Mouse (Mus musculus) adrenal gland, adult 8-10 months (tissue): ENCODE measurements around the gene Ttc7. TPM values are rescaled to one million over a fixed set of nuclear protein-coding genes. Genes with fewer than 3 reads are reported as not detected.

Experiments used
- DNase-seq: peaks from one replicate; pipeline ENCODE4 v3.0.0; 2022
- total RNA-seq, 4 experiments: library from RNA; stranded (reverse); gene quantifications; 2 replicates each; pipeline ENCODE4 v1.2.4; 2022

The Ttc7 gene
- total RNA-seq, 4 experiments from 2014 or later, result 13.5 to 18.6 (median 15.2) TPM

DNA sequence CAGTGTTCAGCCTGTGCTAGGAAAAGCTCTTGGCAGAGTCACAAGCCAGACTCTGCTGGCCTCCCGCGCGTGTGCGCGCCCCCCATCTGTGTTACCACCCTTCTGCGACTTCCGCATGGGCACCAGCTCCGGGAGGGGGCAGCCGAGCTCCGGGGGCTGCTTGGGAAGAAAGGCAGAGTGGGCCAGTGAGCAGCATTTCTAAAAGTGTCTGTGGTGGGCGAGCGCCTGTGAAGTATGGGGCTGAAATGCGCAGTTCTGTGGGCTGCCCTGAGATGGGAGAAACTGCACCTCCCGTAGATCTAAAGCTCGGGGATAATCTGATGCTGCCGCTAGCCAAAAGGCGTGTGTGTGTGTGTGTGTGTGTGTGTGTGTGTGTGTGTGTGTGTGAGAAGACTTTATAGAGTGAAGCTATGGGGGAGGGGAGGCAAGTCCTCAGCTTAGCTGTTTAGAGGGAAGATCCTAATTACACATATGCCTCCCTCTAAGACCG, 86.6 kb downstream of the Ttc7 start:
- DNase-seq, result no peak

- DNase-seq, result no peak
Observed at GRCm38 (mm10) chr17:87372189-87372588, 89.5 kb downstream of the Ttc7 start.

DNA sequence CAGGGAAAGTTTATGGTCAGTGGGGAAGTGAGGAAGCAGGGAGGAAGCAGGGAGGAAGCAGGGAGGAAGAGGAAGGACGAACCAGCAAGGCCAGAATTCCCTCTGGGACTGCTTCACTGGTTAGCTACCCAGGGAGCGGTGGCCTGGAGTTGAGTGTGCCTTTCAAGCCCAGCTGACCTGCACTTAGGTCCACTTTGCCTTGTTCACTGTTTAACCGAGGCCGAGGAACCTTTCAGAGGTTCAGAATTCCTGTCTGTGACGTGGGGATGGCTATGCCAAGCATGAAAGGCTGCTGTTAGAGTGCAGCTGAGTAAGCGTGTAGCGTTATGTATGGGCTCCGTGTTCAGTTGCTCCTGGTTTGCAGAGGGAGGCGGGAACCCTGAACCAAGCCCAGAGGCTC, 90.6 kb downstream of the Ttc7 start:
- DNase-seq, result no peak

GRCm38 (mm10) chr17:87375941-87376511, 93.3 kb downstream of the Ttc7 start:
- DNase-seq, result no peak

DNA sequence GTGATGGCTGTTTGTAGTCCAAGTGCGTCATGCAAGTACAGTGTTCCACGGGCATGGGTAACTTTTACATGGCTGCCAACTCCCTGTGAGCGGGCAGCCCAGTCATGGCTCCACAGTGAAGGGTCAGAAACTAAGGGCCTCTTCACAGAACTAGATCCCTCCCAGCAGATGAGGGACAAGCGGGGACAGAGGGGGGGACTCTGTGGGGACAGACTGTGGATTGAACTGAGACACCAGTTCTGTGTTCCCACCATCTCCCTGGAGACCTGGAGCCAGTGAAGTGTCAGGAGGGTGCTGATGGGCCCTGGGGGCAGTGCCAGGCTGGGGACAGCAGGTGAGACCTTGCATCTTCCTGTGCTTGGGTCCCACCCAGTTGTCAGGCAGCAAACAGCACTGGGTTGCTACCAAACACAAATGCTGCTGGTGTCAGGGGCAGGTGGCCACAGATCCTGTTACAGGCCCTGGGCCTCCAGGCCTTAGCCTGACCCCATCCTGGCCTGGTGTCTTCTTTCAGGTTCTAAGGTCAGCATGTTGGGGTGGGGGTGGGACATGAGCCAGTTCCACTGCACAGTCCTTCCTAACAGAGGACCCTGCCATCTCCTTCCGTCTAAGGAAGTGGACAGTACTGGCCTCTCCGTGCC, 94.3 kb downstream of the Ttc7 start:
- DNase-seq, result no peak

DNA sequence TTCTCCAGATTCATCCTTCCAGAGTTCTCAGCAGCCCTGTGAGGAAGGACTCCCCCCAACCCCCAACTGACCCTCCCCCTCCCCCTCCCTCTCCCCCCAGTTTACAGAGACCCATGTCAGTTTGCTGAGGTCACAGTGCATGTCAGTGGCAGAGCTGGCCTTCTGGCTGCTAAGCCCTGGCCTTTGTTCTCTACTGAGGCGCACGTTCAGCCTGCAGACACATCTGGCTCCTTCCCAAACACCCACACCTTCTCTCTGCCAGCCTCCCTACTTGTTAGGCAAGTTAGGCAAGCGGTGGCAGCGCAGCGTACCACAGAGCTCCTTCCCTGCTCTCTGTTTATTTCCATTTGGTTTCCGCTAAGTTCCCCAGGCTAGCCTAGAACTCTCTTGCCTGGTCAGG, 94.8 kb downstream of the Ttc7 start:
- no peak for DNase-seq

- no peak for DNase-seq
Observed at GRCm38 (mm10) chr17:87378354-87379159, 95.9 kb downstream of the Ttc7 start.

DNA sequence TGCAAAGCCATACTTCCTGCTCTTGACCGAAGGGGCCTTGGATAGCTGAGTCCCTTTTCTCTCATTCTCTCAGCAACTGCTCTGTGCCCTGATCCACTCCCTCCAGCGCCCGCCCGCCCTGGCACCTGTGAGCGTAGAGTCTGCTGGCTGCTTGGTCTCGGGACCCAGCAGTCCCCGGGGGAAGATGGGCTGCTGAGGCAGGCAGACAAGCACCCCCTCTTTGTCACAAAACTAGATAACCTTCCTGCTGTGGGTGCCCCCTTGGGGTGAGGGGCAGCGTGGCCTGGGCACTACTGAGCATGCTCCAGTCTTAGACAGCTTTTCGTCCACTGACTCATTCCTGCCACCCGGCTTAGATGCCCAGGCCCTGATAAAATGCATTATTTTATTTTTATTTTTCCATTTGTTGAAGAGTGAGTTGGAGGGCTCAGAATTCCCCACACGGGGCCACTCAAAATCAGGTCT, 96.5 kb downstream of the Ttc7 start:
- no peak for DNase-seq

DNA sequence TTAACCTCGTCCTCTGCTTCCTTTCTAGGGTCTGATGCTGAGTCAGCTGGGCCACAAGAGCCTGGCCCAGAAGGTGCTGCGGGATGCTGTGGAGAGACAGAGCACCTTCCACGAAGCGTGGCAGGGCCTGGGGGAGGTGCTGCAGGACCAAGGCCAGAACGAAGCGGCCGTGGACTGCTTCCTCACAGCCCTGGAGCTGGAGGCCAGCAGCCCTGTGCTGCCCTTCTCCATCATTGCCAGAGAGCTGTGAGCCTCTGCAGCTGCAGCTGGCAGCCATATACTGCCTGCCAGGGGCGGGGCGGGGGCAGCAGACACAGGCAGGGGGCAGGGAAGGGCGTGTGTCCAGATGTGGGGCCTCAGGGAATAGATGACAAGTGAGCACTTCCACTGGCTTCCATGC, 97.1 kb downstream of the Ttc7 start:
- DNase-seq, result no peak

- DNase-seq, result no peak
Observed at GRCm38 (mm10) chr17:87380681-87381080, 98.0 kb downstream of the Ttc7 start.

GRCm38 (mm10) chr17:87385835-87386234, 103.1 kb downstream of the Ttc7 start:
- DNase-seq, result no peak

DNA sequence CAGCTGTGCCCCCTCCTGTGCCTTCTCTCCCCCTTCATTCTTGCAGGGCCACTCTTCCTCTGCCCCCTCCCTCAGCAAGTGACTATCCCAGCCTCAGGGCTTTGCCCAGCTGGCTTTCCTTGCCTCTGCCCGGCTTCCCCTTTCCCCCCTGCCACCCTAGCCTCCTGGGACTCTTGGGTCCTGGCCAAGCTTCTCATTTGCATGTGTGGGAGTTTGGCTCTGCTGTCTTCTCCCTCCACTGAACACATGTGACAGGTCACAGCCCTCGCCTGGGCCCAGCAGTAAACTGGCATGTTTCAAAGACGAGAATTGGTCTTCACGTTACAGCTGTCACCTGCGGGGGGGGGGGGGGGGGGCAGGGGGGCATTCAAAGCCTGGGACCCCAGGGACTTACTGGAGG, 104.4 kb downstream of the Ttc7 start:
- no peak for DNase-seq

GRCm38 (mm10) chr17:87391242-87391641, 108.6 kb downstream of the Ttc7 start:
- DNase-seq, result no peak

DNA sequence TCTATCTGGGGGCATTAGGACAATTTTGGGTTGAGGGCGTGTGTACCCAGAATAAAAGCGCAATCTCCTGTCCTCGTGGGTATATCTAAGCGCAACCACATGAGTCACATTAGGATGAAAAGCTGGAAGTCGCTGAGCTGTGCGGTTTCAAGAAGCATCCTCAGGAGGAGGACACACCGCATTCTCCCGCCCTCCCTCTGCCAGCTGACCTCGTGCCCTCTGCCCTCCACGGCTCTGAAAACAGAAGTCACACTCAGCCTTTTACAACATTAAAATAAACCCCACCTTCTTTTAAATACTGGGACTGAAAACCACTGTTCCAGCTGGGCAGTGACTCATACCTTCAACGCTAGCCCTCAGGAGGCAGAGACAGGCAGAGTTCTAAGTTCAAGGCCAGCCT, 114.4 kb downstream of the Ttc7 start:
- no peak for DNase-seq

- no peak for DNase-seq
Observed at GRCm38 (mm10) chr17:87402444-87402843, 119.8 kb downstream of the Ttc7 start.

GRCm38 (mm10) chr17:87403462-87403861, 120.8 kb downstream of the Ttc7 start:
- no peak for DNase-seq

DNA sequence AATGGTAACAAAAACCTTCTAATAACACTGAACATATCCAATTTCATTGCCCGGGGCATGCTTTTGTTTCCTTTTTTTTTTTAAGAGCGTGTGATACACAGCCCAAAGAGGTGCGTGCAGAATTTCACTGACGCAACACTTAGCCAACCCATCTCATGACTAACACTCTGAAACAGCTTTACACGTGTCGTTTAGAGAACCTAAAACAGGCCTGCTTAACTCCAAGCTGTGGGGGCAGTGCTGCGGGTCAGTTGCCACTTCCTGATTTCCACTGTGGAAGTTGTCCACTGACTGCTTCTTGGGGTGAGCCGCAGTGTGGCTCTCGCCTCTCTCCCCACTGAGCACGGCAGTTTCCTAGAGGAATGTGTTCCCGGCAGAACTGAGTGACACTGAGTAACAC, 122.9 kb downstream of the Ttc7 start:
- no peak for DNase-seq

DNA sequence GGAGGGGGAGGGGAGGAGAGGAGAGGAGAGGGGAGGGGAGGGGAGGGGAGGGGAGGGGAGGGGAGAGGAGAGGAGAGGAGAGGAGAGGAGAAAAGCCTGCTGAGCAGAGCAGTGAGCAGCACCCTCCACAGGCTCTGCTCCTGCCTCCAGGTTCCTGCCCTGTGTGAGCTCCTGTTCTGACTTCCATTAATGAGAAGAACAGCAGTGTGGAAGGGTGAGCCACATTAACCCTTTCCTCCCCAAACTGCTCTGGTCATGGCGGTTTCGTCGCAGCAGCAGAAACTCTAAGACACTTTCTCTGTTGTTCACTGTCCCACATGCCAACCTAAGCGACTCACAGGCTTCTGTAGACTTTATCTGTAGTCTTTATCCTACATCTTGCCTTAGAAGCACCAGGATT, 124.0 kb downstream of the Ttc7 start:
- no peak for DNase-seq

GRCm38 (mm10) chr17:87418082-87418481, 135.4 kb downstream of the Ttc7 start:
- no peak for DNase-seq

DNA sequence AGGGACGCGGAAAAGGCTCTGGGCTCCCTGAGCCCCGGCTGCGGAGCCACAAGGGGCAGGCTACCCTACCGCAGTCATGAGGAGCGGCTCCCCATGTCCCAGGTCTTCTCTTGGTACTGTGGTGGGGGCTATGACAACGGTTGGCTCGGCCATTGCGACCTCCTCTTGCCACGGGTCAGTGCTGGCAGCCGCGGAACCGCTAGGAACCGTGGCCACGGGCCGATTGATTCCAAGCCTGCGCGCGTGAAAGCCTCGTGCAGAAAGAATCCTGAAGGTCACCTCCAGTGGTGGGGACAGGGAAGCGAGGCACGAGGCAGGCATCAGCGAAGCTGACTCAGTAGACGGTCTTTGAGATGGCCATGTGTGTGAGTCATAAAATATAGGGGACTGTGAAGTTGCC, 144.8 kb downstream of the Ttc7 start, which contains the start of gene Stpg4:
Gene Stpg4, minus strand, starts transcription at position 231 of the 400 bp plus-strand sequence.
- no peak for DNase-seq

GRCm38 (mm10) chr17:87429431-87429830, 146.7 kb downstream of the Ttc7 start:
- DNase-seq, result no peak
